Mouse (Mus musculus) cerebellum, adult 2 months (tissue): ENCODE measurements around the gene Gmds.

ENCODE experiments used
- CTCF ChIP-seq: fragments of 200-500 bp; IDR thresholded peaks from 2 replicates; pipeline ENCODE4 v1.5.1; 2011; ENCODE audit warnings: low read depth, mild to moderate bottlenecking, control low read depth, low read length, moderate library complexity, borderline replicate concordance; ENCODE audit not compliant: insufficient read depth
- POLR2A ChIP-seq: fragments of 200-500 bp; IDR thresholded peaks from 2 replicates; pipeline ENCODE4 v1.6.1; 2011; ENCODE audit warnings: low read length, control low read depth, borderline replicate concordance; ENCODE audit not compliant: insufficient read depth

DNA sequence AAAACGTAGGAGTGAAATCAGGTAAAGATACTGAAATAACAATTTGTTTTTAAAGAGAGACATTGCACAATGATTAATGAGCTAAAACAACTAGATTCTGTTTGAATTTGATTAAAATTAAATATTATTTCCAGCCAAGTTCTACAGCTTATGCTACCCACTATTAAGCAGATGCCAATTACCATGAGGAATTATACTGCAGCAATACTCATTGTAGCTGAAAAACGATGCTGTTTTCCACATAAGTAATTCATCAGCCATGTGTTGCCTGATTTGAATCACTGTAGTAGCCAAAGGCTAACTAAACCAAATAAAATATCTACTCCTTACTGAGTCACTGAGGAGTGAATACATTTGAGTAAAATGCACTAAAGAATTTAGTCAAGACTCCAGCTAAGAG lies 180.3 kb downstream of the Gmds start:
- no peak for TF ChIP-seq CTCF
- TF ChIP-seq POLR2A: no peak
